Mouse (Mus musculus) neural tube, embryonic 13.5 days (tissue): Measurements from ENCODE around the gene Gse1. TPM values are rescaled to one million over a fixed set of nuclear protein-coding genes. Genes with fewer than 3 reads are reported as not detected.

Experiments
- ATAC-seq: fragments of 200-750 bp; cut with Nextera tagmentation; 2 replicates; pipeline ENCODE4 v1.8.0; 2017; ENCODE audit warnings: low read depth, mild to moderate bottlenecking, moderate TSS enrichment, moderate library complexity
- H3K27ac ChIP-seq: fragments of 300-500 bp; sonication (generic); replicated peaks from 2 replicates; pipeline ENCODE4 v1.5.1; 2015; ENCODE audit warnings: moderate library complexity, mild to moderate bottlenecking, inconsistent platforms
- H3K27me3 ChIP-seq: fragments of 300-500 bp; sonication (generic); 2 replicates; pipeline ENCODE4 v1.6.1; 2015; ENCODE audit warnings: mild to moderate bottlenecking, inconsistent platforms
- H3K36me3 ChIP-seq: fragments of 300-500 bp; sonication (generic); 2 replicates; pipeline ENCODE4 v1.6.1; 2015; ENCODE audit warnings: mild to moderate bottlenecking, inconsistent platforms
- H3K4me1 ChIP-seq: fragments of 300-500 bp; sonication (generic); replicated peaks from 2 replicates; pipeline ENCODE4 v1.6.1; 2015; ENCODE audit warnings: inconsistent platforms
- H3K4me2 ChIP-seq: fragments of 300-500 bp; sonication (generic); 2 replicates; pipeline ENCODE4 v1.6.1; 2015; ENCODE audit warnings: inconsistent platforms, mild to moderate bottlenecking, moderate library complexity
- H3K4me3 ChIP-seq: fragments of 300-500 bp; sonication (generic); 2 replicates; pipeline ENCODE4 v1.5.1; 2015; ENCODE audit warnings: mild to moderate bottlenecking, inconsistent platforms
- H3K9ac ChIP-seq: fragments of 300-500 bp; sonication (generic); 2 replicates; pipeline ENCODE4 v1.6.1; 2015; ENCODE audit warnings: moderate library complexity, mild to moderate bottlenecking, inconsistent platforms
- H3K9me3 ChIP-seq: fragments of 300-500 bp; sonication (generic); 2 replicates; pipeline ENCODE4 v1.6.1; 2016; ENCODE audit warnings: inconsistent platforms
- WGBS: fragments of 180-500 bp; shearing (Covaris S2); methylation state at CpG from one replicate; pipeline ENCODE4 v1.1.7; 2015; 5-methylcytosine and 5-hydroxymethylcytosine counted together
- polyA plus RNA-seq: library from polyadenylated mRNA; unstranded; fragments of >200 nt; fragmentation: Nextera tagmentation; extraction: Ambion mirVana; gene quantifications from 2 replicates; pipeline ENCODE4 v1.2.1, GENCODE M21; 2015

The Gse1 gene
- polyA plus RNA-seq, 1 experiment from 2014 or later: 17.1 TPM

- Histone ChIP-seq H3K4me3 (no peak overlapping the region), H3K9ac (no peak overlapping the region), H3K36me3 (no peaks in the 10 kb centered on the region), H3K9me3 (no peaks in the 10 kb centered on the region), H3K4me1 (peaks cover 80% of the 10 kb centered on the region), H3K4me2 (0 out of 2 replicates have a peak overlapping the region, but pooled peaks have one; percentile 20), H3K27me3 (no peaks in the 10 kb centered on the region), H3K27ac (peak overlapping the region; percentile 64)
- WGBS: 28% methylated on average over 11 of the region's 11 CpGs
- ATAC-seq: peak; percentile 65
Observed at GRCm38 (mm10) chr8:120368814-120369649, 140.8 kb downstream of the Gse1 start.

DNA sequence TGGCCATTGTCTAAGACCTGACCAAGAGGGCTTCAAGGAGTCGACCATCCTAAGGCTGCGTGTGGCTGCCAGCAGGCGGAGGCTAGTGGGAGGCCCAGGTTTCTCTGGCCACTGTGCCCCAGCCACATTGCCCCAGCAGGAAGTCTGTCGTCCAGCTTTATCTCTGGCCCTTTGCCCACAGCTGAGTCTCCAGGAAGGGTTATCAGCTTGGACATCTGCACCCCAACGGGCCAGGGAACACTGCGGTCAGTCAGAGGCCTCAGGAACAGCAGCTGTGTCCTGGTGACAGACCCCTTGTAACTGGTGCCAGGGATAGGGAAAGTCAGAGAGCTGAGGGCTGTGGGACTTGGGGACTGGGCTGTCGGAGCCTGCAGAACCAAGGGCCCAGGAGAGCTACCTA, 141.7 kb downstream of the Gse1 start:
- 52% methylated on average over 7 of the region's 7 CpGs for WGBS
- H3K27me3 ChIP-seq: no peaks in the 10 kb centered on the region
- no peak for ATAC-seq
- no peaks in the 10 kb centered on the region for H3K9me3 ChIP-seq
- H3K4me1 ChIP-seq: peaks cover 80% of the 10 kb centered on the region
- H3K4me2 ChIP-seq: no peak overlapping the region
- H3K27ac ChIP-seq: no peak overlapping the region
- no peak overlapping the region for H3K9ac ChIP-seq
- no peaks in the 10 kb centered on the region for H3K36me3 ChIP-seq
- H3K4me3 ChIP-seq: no peak overlapping the region

DNA sequence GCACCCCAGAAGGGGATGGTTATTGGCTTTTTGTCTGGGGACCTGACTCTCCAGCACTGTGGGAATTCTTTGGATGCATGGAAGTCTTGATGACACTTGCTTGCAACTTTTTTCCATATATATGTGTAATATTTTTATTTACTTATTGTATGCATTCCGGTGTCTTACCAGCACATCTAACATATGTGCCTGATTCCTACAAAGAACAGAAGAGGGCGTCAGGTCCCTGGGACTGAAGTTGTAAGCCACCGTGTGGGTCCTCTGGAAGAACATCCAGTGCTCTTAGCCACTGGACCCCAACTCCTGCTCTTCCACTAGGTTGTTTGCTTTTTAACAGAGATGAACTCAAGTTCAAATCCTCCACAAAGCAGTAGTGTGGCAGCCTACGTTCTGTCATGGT, 142.2 kb downstream of the Gse1 start:
- Histone ChIP-seq H3K27ac (no peak overlapping the region), H3K36me3 (no peaks in the 10 kb centered on the region), H3K4me1 (peaks cover 84% of the 10 kb centered on the region)

GRCm38 (mm10) chr8:120371146-120371545, 142.9 kb downstream of the Gse1 start:
- no peaks in the 10 kb centered on the region for H3K36me3 ChIP-seq
- no peak overlapping the region for H3K4me2 ChIP-seq
- H3K4me1 ChIP-seq: peaks cover 88% of the 10 kb centered on the region
- H3K27ac ChIP-seq: 0 out of 2 replicates have a peak overlapping the region, but pooled peaks have one; percentile 28
- no peaks in the 10 kb centered on the region for H3K9me3 ChIP-seq
- H3K9ac ChIP-seq: 0 out of 2 replicates have a peak overlapping the region, but pooled peaks have one; percentile 17
- H3K27me3 ChIP-seq: no peaks in the 10 kb centered on the region
- ATAC-seq: no peak
- H3K4me3 ChIP-seq: no peak overlapping the region
- WGBS: 78% methylated on average over 5 of the region's 5 CpGs

More for the DNA sequence above, 142.2 kb downstream of the Gse1 start:
- no peak for ATAC-seq
- Histone ChIP-seq H3K4me2 (no peak overlapping the region), H3K27me3 (no peaks in the 10 kb centered on the region), H3K4me3 (no peak overlapping the region), H3K9ac (no peak overlapping the region), H3K9me3 (no peaks in the 10 kb centered on the region)
- 62% methylated on average over 4 of the region's 4 CpGs for whole genome bisulfite sequencing

GRCm38 (mm10) chr8:120371725-120372457, 143.6 kb downstream of the Gse1 start:
- Histone ChIP-seq H3K4me3 (no peak overlapping the region), H3K4me2 (no peak overlapping the region), H3K27ac (peak overlapping the region; percentile 28; the same call in 1 of the 2 replicates), H3K27me3 (no peaks in the 10 kb centered on the region), H3K9ac (0 out of 2 replicates have a peak overlapping the region, but pooled peaks have one; percentile 17), H3K9me3 (no peaks in the 10 kb centered on the region), H3K36me3 (no peaks in the 10 kb centered on the region), H3K4me1 (peaks cover 94% of the 10 kb centered on the region)
- ATAC-seq: no peak
- WGBS: 82% methylated on average over 8 of the region's 8 CpGs

DNA sequence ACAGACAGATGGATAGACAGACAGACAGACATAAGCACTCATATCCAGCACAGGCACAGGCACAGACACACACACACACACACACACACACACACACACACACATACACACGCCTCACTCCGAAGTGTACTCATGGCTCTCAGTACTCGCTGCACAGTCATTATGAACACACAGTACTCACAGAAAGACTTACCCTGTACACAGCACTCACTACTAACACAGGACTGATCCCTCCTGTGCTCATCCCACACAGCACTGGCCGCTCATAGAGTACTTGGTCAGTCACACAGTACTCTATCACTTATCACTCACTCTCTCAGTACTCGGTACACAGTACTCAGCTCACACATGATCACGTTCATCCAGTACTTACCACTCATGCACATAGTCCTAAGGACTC, 144.4 kb downstream of the Gse1 start:
- no peaks in the 10 kb centered on the region for H3K9me3 ChIP-seq
- no peak overlapping the region for H3K4me2 ChIP-seq
- no peak overlapping the region for H3K9ac ChIP-seq
- no peaks in the 10 kb centered on the region for H3K36me3 ChIP-seq
- H3K27me3 ChIP-seq: no peaks in the 10 kb centered on the region
- no peak overlapping the region for H3K4me3 ChIP-seq
- no peak overlapping the region for H3K27ac ChIP-seq
- no peak for ATAC-seq
- WGBS: 90% methylated on average over 6 of the region's 6 CpGs
- H3K4me1 ChIP-seq: peaks cover 94% of the 10 kb centered on the region

- Histone ChIP-seq H3K4me2 (no peak overlapping the region), H3K9ac (no peak overlapping the region), H3K4me1 (peaks cover 97% of the 10 kb centered on the region), H3K9me3 (no peaks in the 10 kb centered on the region), H3K27ac (peak overlapping the region; percentile 87), H3K36me3 (no peaks in the 10 kb centered on the region), H3K4me3 (no peak overlapping the region), H3K27me3 (no peaks in the 10 kb centered on the region)
- ATAC-seq: no peak
- 59% methylated on average over 3 of the region's 3 CpGs for WGBS
Observed at GRCm38 (mm10) chr8:120373621-120374020, 145.4 kb downstream of the Gse1 start.

- Histone ChIP-seq H3K36me3 (no peaks in the 10 kb centered on the region), H3K9ac (peak overlapping the region; percentile 36; the same call in 1 of the 2 replicates), H3K4me1 (peaks cover 97% of the 10 kb centered on the region), H3K4me3 (no peak overlapping the region), H3K27ac (peak overlapping the region; percentile 87), H3K9me3 (no peaks in the 10 kb centered on the region), H3K27me3 (no peaks in the 10 kb centered on the region), H3K4me2 (no peak overlapping the region)
- no peak for ATAC-seq
- 22% methylated on average over 1 of the region's 1 CpGs for WGBS
Observed at GRCm38 (mm10) chr8:120374070-120374469, 145.8 kb downstream of the Gse1 start.

DNA sequence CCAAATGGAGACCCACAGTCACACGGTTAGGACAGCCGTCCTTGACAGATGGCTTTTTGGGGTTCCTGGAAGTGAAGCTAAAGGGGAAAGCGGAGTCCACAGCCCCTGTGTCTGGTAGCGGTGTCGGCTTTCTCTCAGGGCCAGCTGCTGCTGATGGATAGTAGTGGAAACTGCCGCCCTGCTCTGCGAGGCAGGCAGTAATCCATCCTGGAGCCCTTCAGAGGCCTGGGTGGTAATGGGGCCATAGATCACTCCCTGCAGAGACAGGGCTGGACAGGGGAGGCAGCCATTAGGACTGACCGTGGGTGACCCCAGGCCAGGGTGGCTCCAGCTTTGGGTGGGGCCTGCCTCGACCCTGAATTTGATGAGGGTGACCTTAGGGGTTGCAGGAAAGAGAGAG, 146.3 kb downstream of the Gse1 start:
- Histone ChIP-seq H3K4me3 (no peak overlapping the region), H3K9ac (peak overlapping the region; percentile 36; the same call in 1 of the 2 replicates), H3K9me3 (no peaks in the 10 kb centered on the region), H3K4me2 (no peak overlapping the region), H3K27ac (peak overlapping the region; percentile 87), H3K4me1 (peaks cover 97% of the 10 kb centered on the region), H3K36me3 (no peaks in the 10 kb centered on the region), H3K27me3 (no peaks in the 10 kb centered on the region)
- peak; percentile 29 for ATAC-seq
- WGBS: 3% methylated on average over 9 of the region's 9 CpGs

- Histone ChIP-seq H3K9me3 (no peaks in the 10 kb centered on the region), H3K9ac (no peak overlapping the region), H3K4me3 (no peak overlapping the region), H3K27ac (peak overlapping the region; percentile 87), H3K4me2 (no peak overlapping the region), H3K27me3 (no peaks in the 10 kb centered on the region), H3K36me3 (no peaks in the 10 kb centered on the region), H3K4me1 (peaks cover 96% of the 10 kb centered on the region)
- 29% methylated on average over 5 of the region's 5 CpGs for WGBS
- ATAC-seq: no peak; the same call in 1 of the 2 replicates
Observed at GRCm38 (mm10) chr8:120375170-120375569, 146.9 kb downstream of the Gse1 start.

GRCm38 (mm10) chr8:120376215-120376614, 148.0 kb downstream of the Gse1 start:
- no peak for ATAC-seq
- peak overlapping the region; percentile 87 for H3K27ac ChIP-seq
- no peaks in the 10 kb centered on the region for H3K9me3 ChIP-seq

More at GRCm38 (mm10) chr8:120376215-120376614, 148.0 kb downstream of the Gse1 start:
- H3K36me3 ChIP-seq: no peaks in the 10 kb centered on the region
- H3K27me3 ChIP-seq: no peaks in the 10 kb centered on the region
- H3K4me1 ChIP-seq: peaks cover 97% of the 10 kb centered on the region
- WGBS: 28% methylated on average over 4 of the region's 4 CpGs
- no peak overlapping the region for H3K9ac ChIP-seq
- no peak overlapping the region for H3K4me2 ChIP-seq
- H3K4me3 ChIP-seq: no peak overlapping the region
